Mouse (Mus musculus): ENCODE results near the gene Tmub1. TPM values are rescaled to one million over a fixed set of nuclear protein-coding genes. Genes with fewer than 3 reads are reported as not detected.

Tmub1 gene
- polyA plus RNA-seq, 1 experiment = 9.8 TPM

DNA sequence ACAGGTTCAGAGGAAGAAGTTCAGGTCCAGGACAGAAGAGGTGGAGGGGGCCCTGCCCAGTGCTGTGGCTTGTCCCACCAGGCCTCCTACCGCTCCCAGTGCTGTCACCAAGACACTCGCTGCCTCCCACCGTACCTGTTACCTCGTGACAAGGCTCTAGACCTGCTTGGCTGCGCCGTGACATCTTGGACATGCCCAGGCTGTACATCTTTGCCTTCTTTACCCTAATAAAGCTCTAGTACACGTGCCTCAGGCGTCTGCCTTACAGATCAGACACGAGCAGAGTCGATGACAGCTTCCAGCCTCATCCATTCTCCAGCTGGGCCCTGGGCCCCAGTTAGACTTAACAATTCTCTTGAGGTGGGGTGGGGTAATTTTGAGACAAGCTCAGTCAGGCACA lies 30.1 kb downstream of the Tmub1 start:
- TF ChIP-seq USF1 (IDR thresholded peaks at IDR 0.05; ENCODE audit: low read depth) (no peak), MYOG (IDR thresholded peaks at IDR 0.05; ENCODE audit: control insufficient read depth, extremely low read depth, insufficient read length) (no peak), FOSL1 (IDR thresholded peaks at IDR 0.05; ENCODE audit: insufficient read depth, low read length, poor library complexity, severe bottlenecking) (no peak), CEBPB (IDR thresholded peaks at IDR 0.05; ENCODE audit: low read depth) (no peak), MAX (IDR thresholded peaks at IDR 0.05) (no peak), MYOD1 (IDR thresholded peaks at IDR 0.05; ENCODE audit: control insufficient read depth, insufficient read length, low read depth) (no peak), CTCF (IDR thresholded peaks at IDR 0.05; ENCODE audit: control insufficient read depth, insufficient read depth, insufficient read length) (no peak)
- Histone ChIP-seq H3K36me3 (ENCODE audit: control insufficient read depth, insufficient read depth) (peaks cover 16% of the 10 kb centered on the region), H3K4me3 (ENCODE audit: insufficient read depth, poor library complexity, severe bottlenecking) (no peak overlapping the region), H3K79me2 (ENCODE audit: control insufficient read depth, insufficient read depth) (peaks cover 2% of the 10 kb centered on the region), H3K79me3 (ENCODE audit: low read depth) (no peaks in the 10 kb centered on the region), H3K27me3 (ENCODE audit: control insufficient read depth, insufficient read depth, insufficient read length) (no peaks in the 10 kb centered on the region), H3ac (ENCODE audit: control insufficient read depth, insufficient read length, low read depth) (no peak overlapping the region)

DNA sequence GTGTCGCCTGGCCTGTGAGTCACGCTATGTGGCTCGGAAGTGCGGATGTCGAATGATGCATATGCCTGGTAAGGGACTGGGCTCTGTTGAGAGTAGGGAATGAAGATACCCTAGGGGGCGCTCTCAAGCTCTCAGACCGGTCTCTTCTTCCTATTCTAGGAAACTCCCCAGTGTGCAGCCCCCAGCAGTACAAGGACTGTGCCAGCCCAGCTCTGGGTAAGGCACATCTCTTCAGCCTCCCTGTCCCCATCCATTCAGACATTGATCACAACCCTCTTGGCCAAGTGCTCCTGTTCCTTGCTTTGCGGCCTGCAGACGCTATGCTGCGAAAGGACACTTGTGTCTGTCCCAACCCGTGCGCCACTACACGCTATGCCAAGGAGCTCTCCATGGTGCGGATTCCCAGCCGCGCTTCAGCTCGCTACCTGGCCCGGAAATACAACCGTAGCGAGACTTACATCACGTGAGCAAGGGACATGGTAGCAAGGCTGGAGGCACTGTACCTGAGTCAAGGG lies 31.4 kb downstream of the Tmub1 start:
- Histone ChIP-seq H3K27me3 (ENCODE audit: control insufficient read depth, insufficient read depth, insufficient read length) (no peaks in the 10 kb centered on the region), H3K36me3 (ENCODE audit: control insufficient read depth, insufficient read depth) (peaks cover 10% of the 10 kb centered on the region), H3ac (ENCODE audit: control insufficient read depth, insufficient read length, low read depth) (no peak overlapping the region), H3K79me3 (ENCODE audit: low read depth) (no peaks in the 10 kb centered on the region), H3K4me3 (ENCODE audit: insufficient read depth, poor library complexity, severe bottlenecking) (no peak overlapping the region), H3K79me2 (ENCODE audit: control insufficient read depth, insufficient read depth) (no peaks in the 10 kb centered on the region)
- TF ChIP-seq MAX (IDR thresholded peaks at IDR 0.05) = no peak
- TF ChIP-seq CTCF (IDR thresholded peaks at IDR 0.05; ENCODE audit: control insufficient read depth, insufficient read depth, insufficient read length) = peak; percentile 33

GRCm38 (mm10) chr5:24413938-24414337 lies 33.7 kb downstream of the Tmub1 start:
- H3K4me3 ChIP-seq (ENCODE audit: insufficient read depth, poor library complexity, severe bottlenecking) = no peak overlapping the region
- no peak for TF ChIP-seq USF1 (IDR thresholded peaks at IDR 0.05; ENCODE audit: low read depth)
- TF ChIP-seq FOSL1 (IDR thresholded peaks at IDR 0.05; ENCODE audit: insufficient read depth, low read length, poor library complexity, severe bottlenecking) = no peak
- TF ChIP-seq MYOG (IDR thresholded peaks at IDR 0.05; ENCODE audit: control insufficient read depth, extremely low read depth, insufficient read length) = no peak
- no peak for TF ChIP-seq CEBPB (IDR thresholded peaks at IDR 0.05; ENCODE audit: low read depth)

DNA sequence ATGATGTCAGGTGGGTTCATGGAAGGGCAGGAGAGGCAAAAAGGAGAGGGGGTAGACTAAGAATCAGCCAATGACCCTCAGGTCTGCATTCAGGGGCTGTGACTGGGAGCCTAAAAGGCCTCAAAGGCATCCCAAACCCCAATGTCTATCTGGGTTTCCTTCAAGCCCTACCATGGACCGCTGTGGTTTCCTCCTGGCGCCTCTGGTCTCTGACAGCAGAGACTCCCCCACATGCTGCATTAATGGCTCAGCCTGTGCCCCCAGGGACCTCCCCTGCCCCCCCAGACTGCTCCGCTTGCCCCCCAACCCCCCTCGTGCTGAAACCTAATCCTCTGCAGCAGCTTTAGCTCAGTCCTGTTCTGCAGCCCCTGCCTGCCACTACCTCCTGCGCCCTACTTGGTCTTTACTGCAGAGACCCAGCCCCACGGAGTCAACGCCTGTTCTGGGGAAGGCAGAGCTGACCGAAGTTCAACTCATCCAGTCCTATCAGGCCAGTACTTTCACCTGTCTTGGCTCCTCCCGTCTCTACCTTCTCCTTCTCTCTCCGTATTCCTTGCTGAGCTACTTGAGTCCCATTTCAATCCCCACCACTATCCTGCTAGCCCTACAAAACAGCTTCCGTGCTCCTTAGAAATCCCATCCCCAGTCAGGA lies 34.5 kb downstream of the Tmub1 start, which contains the start of gene Asic3:
Gene Asic3, plus strand, starts transcription at position 351 of the 652 bp plus-strand sequence.
- Histone ChIP-seq H3ac (ENCODE audit: control insufficient read depth, insufficient read length, low read depth) (no peak within 1 kb of the TSS), H3K79me3 (ENCODE audit: low read depth) (no peaks in the 10 kb centered on the region), H3K79me2 (ENCODE audit: control insufficient read depth, insufficient read depth) (no peaks in the 10 kb centered on the region), H3K27me3 (ENCODE audit: control insufficient read depth, insufficient read depth, insufficient read length) (no peaks in the 10 kb centered on the region), H3K36me3 (ENCODE audit: control insufficient read depth, insufficient read depth) (no peaks in the 10 kb centered on the region), H3K4me3 (ENCODE audit: insufficient read depth, poor library complexity, severe bottlenecking) (no peak within 1 kb of the TSS)
- TF ChIP-seq MYOD1 (IDR thresholded peaks at IDR 0.05; ENCODE audit: control insufficient read depth, insufficient read length, low read depth) = no peak
- no peak for TF ChIP-seq MYOG (IDR thresholded peaks at IDR 0.05; ENCODE audit: control insufficient read depth, extremely low read depth, insufficient read length)
- no peak for TF ChIP-seq FOSL1 (IDR thresholded peaks at IDR 0.05; ENCODE audit: insufficient read depth, low read length, poor library complexity, severe bottlenecking)
- no peak for TF ChIP-seq USF1 (IDR thresholded peaks at IDR 0.05; ENCODE audit: low read depth)
- TF ChIP-seq CTCF (IDR thresholded peaks at IDR 0.05; ENCODE audit: control insufficient read depth, insufficient read depth, insufficient read length) = no peak
- no peak for TF ChIP-seq CEBPB (IDR thresholded peaks at IDR 0.05; ENCODE audit: low read depth)
- no peak for TF ChIP-seq MAX (IDR thresholded peaks at IDR 0.05)

More at GRCm38 (mm10) chr5:24413938-24414337, 33.7 kb downstream of the Tmub1 start:
- Histone ChIP-seq H3K79me2 (ENCODE audit: control insufficient read depth, insufficient read depth) (no peaks in the 10 kb centered on the region), H3K79me3 (ENCODE audit: low read depth) (no peaks in the 10 kb centered on the region), H3K36me3 (ENCODE audit: control insufficient read depth, insufficient read depth) (peaks cover 5% of the 10 kb centered on the region), H3K27me3 (ENCODE audit: control insufficient read depth, insufficient read depth, insufficient read length) (no peaks in the 10 kb centered on the region), H3ac (ENCODE audit: control insufficient read depth, insufficient read length, low read depth) (no peak overlapping the region)

DNA sequence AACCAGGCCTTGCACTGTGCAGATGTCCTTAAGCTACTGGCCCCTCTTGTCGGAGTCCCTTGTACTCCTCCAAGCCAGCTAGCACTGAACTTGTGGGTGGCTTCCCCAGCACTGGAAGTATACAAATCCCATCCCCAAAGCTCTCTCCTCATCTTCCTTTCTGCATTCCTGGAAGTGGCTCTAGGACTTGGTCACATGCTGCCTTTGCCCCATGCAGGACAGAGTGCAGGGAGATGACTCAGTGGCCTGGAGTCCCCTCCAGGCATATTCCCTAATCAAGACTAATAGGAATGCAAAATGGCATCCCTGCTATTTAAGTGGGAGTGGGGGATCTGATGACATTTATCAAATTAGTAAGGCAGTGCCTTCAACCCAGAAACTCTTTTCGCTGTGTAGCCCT lies 35.6 kb downstream of the Tmub1 start:
- H3K4me3 ChIP-seq (ENCODE audit: insufficient read depth, poor library complexity, severe bottlenecking) = no peak overlapping the region
- no peaks in the 10 kb centered on the region for H3K79me2 ChIP-seq (ENCODE audit: control insufficient read depth, insufficient read depth)
- H3K36me3 ChIP-seq (ENCODE audit: control insufficient read depth, insufficient read depth) = peaks cover under 1% of the 10 kb centered on the region
- H3ac ChIP-seq (ENCODE audit: control insufficient read depth, insufficient read length, low read depth) = no peak overlapping the region
- no peaks in the 10 kb centered on the region for H3K27me3 ChIP-seq (ENCODE audit: control insufficient read depth, insufficient read depth, insufficient read length)
- TF ChIP-seq MAX (IDR thresholded peaks at IDR 0.05) (no peak), USF1 (IDR thresholded peaks at IDR 0.05; ENCODE audit: low read depth) (peak; percentile 52)
- H3K79me3 ChIP-seq (ENCODE audit: low read depth) = no peaks in the 10 kb centered on the region

DNA sequence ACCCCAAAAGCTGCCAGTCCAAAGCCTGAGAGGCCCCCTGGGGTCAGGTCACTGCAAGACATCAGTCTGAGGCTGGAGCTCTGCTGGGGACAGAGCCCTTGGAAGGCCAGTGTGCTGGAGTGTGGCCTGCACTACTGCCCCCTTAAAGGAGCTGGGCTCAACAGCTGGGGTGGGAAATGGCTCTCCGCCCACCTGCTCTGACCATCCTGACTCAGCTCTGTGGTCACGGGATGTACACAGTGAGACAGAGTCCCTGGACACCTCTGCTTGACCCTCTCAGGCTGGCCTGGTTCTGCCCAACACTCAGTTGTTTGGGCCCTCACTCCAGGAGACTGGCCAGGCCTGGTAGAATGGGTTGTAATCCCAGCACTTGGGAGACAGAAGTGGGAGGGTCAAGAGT lies 38.2 kb downstream of the Tmub1 start:
- no peak overlapping the region for H3ac ChIP-seq (ENCODE audit: control insufficient read depth, insufficient read length, low read depth)
- no peaks in the 10 kb centered on the region for H3K27me3 ChIP-seq (ENCODE audit: control insufficient read depth, insufficient read depth, insufficient read length)
- H3K36me3 ChIP-seq (ENCODE audit: control insufficient read depth, insufficient read depth) = peaks cover 5% of the 10 kb centered on the region
- H3K79me2 ChIP-seq (ENCODE audit: control insufficient read depth, insufficient read depth) = no peaks in the 10 kb centered on the region
- TF ChIP-seq MYOG (IDR thresholded peaks at IDR 0.05; ENCODE audit: control insufficient read depth, extremely low read depth, insufficient read length) (no peak), CEBPB (IDR thresholded peaks at IDR 0.05; ENCODE audit: low read depth) (no peak), USF1 (IDR thresholded peaks at IDR 0.05; ENCODE audit: low read depth) (peak; percentile 67), MYOD1 (IDR thresholded peaks at IDR 0.05; ENCODE audit: control insufficient read depth, insufficient read length, low read depth) (peak; percentile 87)
- no peak overlapping the region for H3K4me3 ChIP-seq (ENCODE audit: insufficient read depth, poor library complexity, severe bottlenecking)
- no peaks in the 10 kb centered on the region for H3K79me3 ChIP-seq (ENCODE audit: low read depth)
